Mouse (Mus musculus) central nervous system, embryonic 11.5 days (tissue): ENCODE results near the gene Tbc1d30. TPM values are rescaled to one million over a fixed set of nuclear protein-coding genes. Genes with fewer than 3 reads are reported as not detected.

Experiments
- polyA plus RNA-seq: library from polyadenylated mRNA; depleted of rRNA; stranded (reverse); fragments of >200 nt; gene quantifications from 2 replicates; pipeline ENCODE4 v1.2.3, GENCODE M21; 2012; rRNA removed

Gene Tbc1d30
- polyA plus RNA-seq: 3.2 and 3.7 TPM in 2 replicates

DNA sequence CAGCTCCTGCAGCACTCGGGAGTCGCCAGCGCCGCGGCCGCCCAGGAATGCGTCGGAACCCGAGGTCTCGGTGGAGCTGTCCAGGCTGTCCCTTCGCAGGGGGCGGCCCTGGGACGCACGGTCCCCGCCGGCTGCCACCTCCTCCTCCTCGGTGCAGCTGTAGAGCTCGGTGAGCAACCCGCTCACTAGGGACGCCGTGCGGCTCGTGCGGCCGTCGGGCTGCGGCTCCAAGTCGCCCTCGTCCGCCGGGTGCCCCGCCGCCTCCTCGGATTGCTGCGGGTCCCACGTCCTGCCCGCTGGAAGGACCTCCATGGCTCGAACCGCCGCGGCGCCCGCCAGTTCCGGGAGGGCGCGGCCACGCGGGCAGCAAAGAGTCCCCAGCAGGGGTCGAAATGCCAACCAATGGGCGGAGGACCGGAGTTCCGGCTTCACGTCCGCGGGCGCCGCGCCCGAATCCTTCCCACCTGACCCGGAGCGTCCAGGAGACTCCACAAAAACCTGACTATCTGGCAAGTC is at the start of gene Tbc1d30:
Gene Tbc1d30, minus strand, starts transcription at position 213 of the 516 bp plus-strand sequence.

DNA sequence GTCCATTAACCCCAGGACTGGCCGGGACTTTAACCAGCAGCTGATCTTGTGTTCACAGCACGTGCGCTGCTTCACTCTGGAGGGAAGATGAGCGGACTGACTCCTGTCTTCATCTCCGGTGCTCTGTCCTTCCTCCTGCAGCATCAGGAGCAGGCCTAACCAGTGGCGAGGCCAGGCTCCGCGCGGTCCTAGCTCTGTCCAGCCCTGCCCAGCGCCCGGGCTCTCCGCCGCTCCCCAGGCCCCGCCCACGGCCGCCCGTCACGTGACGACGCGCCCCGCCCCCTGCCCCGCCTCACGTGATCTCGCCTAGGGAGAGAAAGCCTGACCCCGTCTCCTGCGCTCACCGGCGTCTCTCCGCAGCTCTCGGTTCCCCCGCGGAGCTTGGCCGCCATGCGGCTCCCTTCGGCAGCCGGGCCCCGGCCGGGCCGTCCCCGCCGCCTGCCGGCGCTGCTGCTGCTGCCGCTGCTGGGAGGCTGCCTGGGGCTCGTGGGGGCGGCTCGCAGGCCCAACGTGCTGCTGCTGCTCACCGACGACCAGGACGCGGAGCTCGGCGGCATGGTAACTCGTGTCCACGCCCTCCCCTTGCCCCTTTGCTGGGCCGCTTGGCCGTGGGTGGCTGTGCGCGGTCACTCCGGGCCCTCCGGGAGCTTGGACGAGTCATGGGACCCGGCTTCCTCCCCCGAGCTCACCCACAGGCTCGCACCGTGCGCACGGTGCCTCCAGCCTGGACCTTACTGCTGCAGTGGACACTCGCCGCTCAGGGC is 13.9 kb upstream of the Tbc1d30 start, which contains the start of gene Gns:
Gene Gns, plus strand, starts transcription at position 290 of the 764 bp plus-strand sequence.

Other genes with a start within 250 kb of the Tbc1d30 start
- 30.7 and 31.6 TPM in 2 replicates for gene Gns, start 13.8 kb upstream of the Tbc1d30 start, polyA plus RNA-seq
- gene Rassf3, start 125.1 kb upstream of the Tbc1d30 start, polyA plus RNA-seq: 8.7 and 14.6 TPM in 2 replicates
- gene Tbk1, start 235.5 kb upstream of the Tbc1d30 start, polyA plus RNA-seq: 37.8 and 40.7 TPM in 2 replicates